ENCODE assay signal across 17 mouse cellular contexts in the genomic region with DNA sequence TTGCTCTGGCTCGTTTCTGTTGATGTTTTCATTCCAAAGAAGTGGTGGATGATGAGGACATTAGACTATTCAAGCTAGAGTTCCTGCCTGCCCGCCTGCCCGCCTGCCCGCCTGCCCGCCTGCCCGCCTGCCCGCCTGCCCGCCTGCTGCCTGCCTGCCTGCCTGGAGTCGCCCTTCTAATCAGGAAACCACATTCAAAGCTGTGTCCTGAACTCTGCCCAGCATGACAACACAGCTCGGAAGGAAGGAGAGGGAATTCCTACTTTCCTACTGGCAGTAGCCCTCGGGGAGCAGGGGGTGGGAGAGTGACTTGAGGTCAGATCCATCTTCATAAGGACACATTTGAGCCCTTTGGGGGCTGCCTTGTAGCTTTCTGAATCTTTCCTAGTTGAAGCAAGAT.
DNase-seq lines count a peak whose midpoint lies in the region; ATAC-seq and TF ChIP-seq lines count a peak whose summit lies in the region.
"Had no signal": no experiment of that assay in that cellular context is flagged by ENCODE, and none has a peak within 500 bp of the region (broad histone marks: within the 10 kb centered on the region; RNA-seq: fewer than 3 reads in every experiment).

No protein-coding gene starts in this region.

- H3K27ac ChIP-seq in heart, embryonic 11.5 days (ENCODE audit: low read depth, low read length) = no peak overlapping the region
- H3K27ac ChIP-seq in embryonic fibroblast, embryonic 13.5 days (ENCODE audit: insufficient read depth, low read length) = peak overlapping the region; percentile 92; the same call in 1 of the 2 replicates
- H3K27ac ChIP-seq: hindbrain, embryonic 14.5 days; stomach, postnatal 0 days had no signal

- H3K36me3 ChIP-seq in heart, embryonic 11.5 days (ENCODE audit: control insufficient read depth, insufficient read depth, low read length) = no peaks in the 10 kb centered on the region

- H3K9me3 ChIP-seq in heart, embryonic 11.5 days (replicated peaks; ENCODE audit: control insufficient read depth, low read length) = no peaks in the 10 kb centered on the region

- no peak for ATAC-seq in heart, embryonic 11.5 days (replicated peaks; ENCODE audit: insufficient number of reproducible peaks, low FRiP score, low TSS enrichment)
- ATAC-seq in megakaryocyte progenitor cell, adult 5-6 weeks (replicated peaks; ENCODE audit: poor library complexity) = peak; percentile 56; the same call in 1 of the 2 replicates
- ATAC-seq: forebrain, postnatal 0 days; intestine, postnatal 0 days had no signal

- no peak overlapping the region for H3K4me2 ChIP-seq in heart, embryonic 11.5 days
- H3K4me2 ChIP-seq: hindbrain, embryonic 14.5 days had no signal

- no peak overlapping the region for H3K4me3 ChIP-seq in heart, embryonic 11.5 days (ENCODE audit: low read depth, low read length)
- H3K4me3 ChIP-seq in embryonic fibroblast, embryonic 13.5 days (ENCODE audit: insufficient read depth, low read length) = no peak overlapping the region
- H3K4me3 ChIP-seq: erythroblast, embryonic 14.5 days had no signal

- no peak overlapping the region for H3K9ac ChIP-seq in heart, embryonic 11.5 days (ENCODE audit: low read depth, low read length)
- H3K9ac ChIP-seq: forebrain, postnatal 0 days; hindbrain, embryonic 14.5 days had no signal

- peaks cover 38% of the 10 kb centered on the region for H3K4me1 ChIP-seq in heart, embryonic 11.5 days (ENCODE audit: control insufficient read depth, insufficient read depth, low read length)
- H3K4me1 ChIP-seq in embryonic fibroblast, embryonic 13.5 days (ENCODE audit: control insufficient read depth, insufficient read depth, low read length) = peaks cover 29% of the 10 kb centered on the region

- WGBS in heart, embryonic 11.5 days (ENCODE audit: insufficient replicate concordance) = 51% methylated on average over 11 of the region's 11 CpGs

- TF ChIP-seq POLR2A in embryonic fibroblast, embryonic 13.5 days (IDR thresholded peaks at IDR 0.05; ENCODE audit: low read depth, low read length) = no peak

- DNase-seq in heart, adult 11 months = peak; percentile 92
- peak; percentile 17 to 24 for DNase-seq in kidney, postnatal 36 days
- DNase-seq in kidney, adult 18-20 months = no peak
- no peak for DNase-seq in spleen, adult 12 weeks (ENCODE audit: low spot score)
- DNase-seq: adrenal gland, postnatal 10 days; cerebellum, adult 18-20 months; forebrain, postnatal 0 days; midbrain, embryonic 14.5 days; right cerebral cortex, adult 18-20 months; thymus, postnatal 14 days had no signal

- no peak for TF ChIP-seq CTCF in embryonic fibroblast, embryonic 13.5 days (IDR thresholded peaks at IDR 0.05; ENCODE audit: borderline replicate concordance, insufficient read depth, low read length)

- H3K27me3 ChIP-seq in heart, embryonic 11.5 days (ENCODE audit: control insufficient read depth, insufficient read depth, low read length) = no peaks in the 10 kb centered on the region

Comparison
In these comparisons a context has a peak if more than half of its experiments do, and no peak if none do; other contexts are left out.
1. DNase-seq: peak in heart, adult 11 months (single experiment) and kidney, postnatal 36 days (2 of 2); none in kidney, adult 18-20 months (single experiment) and spleen, adult 12 weeks (single experiment).